Mouse (Mus musculus) gastrocnemius, postnatal 4 days (tissue): Measurements from ENCODE around the gene Ppp1r13b. TPM values are rescaled to one million over a fixed set of nuclear protein-coding genes. Genes with fewer than 3 reads are reported as not detected.

Experiments
- DNase-seq, 2 experiments: peaks; one replicate each; pipeline ENCODE4 v3.0.0; 2021 to 2022; ENCODE audit warnings: low spot score in 2 of 2, mixed read lengths in 2 of 2
- total RNA-seq, 2 experiments: library from RNA; stranded (reverse); gene quantifications; 2 replicates each; pipeline ENCODE4 v1.2.3; 2021

Gene Ppp1r13b
- total RNA-seq, 2 experiments from 2014 or later = 13.1 to 15.8 TPM

DNA sequence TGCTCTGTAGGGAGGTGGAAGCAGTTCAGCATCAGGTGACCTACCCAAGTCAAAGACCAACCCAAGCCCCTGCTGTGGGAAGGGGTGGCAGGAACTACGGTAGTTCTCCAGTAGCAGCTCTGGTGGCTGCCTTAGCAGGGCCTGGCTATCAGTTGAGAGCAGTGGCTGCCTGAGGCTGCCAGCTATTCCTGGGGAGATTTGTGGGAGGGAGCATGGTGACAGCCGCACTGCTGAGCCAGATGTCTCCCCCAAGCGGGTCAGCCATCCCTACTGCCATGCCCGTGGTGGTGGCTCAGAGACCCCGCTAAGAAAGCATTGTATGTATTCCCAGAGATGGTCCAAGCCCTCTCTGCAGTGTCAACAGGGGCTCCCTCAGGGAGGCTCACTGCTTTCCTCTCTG lies 75.3 kb downstream of the Ppp1r13b start:
- no peak for DNase-seq

DNA sequence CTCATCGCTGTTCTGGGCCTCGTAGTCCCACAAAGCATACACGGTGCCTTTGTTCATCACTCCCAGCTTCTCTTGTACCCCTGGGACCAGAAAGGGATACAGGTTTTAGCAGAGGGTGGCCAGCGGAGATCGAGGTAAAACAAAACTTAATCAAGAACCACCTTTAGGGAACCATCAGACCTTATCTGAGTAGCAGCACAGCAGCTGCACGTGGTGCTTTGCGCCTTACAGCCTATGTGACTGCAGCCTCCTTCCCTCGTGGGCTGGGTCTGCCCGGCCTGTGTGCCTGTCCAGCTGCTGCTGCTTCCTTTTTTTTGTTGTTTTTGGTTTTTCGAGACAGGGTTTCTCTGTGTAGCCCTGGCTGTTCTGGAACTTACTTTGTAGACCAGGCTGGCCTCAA lies 77.5 kb downstream of the Ppp1r13b start:
- no peak for DNase-seq

DNA sequence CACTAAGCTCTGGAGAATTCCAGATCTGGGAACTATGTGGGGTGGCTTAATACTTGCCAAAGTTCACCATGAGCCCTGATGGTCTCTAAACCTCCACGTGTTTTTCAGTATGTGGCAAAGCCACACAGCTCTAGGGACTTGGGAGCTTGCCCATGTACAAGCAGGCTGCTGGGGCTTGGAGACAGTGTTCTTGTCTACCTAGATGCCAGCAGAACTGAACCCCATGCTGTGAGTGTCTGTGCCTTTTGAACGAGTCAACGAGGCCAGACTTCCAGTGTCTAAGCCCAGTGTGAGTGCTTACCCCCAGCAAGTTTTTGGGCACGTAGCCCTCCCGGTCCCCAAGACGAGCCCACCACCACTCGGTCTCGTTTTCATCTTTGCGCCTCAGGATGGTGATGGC lies 78.0 kb downstream of the Ppp1r13b start:
- DNase-seq = no peak

DNA sequence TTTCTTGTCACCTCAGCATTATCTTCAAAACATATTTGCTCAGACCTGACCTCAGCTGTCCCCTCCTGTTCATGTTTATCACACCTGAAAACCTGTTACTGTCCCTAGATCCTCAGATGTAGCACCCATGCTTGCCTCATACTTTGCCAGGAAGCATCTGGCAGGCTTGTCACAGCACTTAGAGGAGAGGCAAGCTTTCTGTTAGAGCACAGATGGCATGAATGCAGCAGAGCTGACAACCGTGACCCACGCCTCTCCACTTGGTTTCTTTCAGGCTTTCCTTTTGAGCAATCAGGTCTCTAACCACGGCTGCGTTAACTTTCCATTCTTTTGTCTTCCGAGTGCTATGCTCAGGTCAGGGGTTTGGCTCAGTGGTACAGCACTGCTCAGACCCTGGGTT lies 78.5 kb downstream of the Ppp1r13b start:
- no peak for DNase-seq

DNA sequence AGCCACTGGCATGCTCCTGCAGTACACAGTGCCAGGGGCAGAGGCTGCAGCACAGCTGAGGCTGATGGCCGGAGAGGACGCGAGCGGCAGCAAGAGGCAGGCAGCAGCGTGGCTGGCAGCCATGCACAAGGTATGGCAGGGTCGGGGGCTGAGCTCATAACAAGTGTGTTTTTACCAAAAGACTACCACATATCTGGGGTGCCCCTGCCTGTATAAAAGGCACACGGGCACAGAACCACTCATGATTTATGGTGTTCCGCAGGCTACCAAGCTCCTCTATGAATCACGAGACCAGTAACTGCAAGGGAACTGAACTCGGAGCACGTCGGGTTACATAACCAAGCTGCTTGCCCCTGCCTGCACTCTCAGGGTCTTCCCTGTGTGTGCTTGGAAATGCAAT lies 80.4 kb downstream of the Ppp1r13b start:
- DNase-seq = no peak

DNA sequence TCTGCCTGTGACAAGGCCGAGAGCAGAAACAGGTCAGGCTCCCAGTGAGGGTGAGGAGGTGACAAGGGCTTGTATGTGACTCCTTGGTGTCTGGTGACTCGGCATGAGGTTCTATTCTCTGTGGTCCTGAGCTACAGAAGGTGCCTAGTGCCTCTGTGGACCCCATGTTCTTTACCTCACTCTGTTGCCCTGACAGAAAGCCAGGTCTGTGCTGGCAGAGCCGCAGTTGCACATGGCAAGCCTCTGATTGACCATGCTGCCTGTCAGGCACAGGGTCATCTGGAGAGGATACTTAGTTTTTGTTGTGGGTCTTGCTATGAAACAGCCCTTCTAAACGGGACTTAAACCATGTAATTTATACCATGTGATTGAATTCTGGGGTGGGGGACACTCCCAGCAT lies 86.0 kb downstream of the Ppp1r13b start:
- DNase-seq = no peak

DNA sequence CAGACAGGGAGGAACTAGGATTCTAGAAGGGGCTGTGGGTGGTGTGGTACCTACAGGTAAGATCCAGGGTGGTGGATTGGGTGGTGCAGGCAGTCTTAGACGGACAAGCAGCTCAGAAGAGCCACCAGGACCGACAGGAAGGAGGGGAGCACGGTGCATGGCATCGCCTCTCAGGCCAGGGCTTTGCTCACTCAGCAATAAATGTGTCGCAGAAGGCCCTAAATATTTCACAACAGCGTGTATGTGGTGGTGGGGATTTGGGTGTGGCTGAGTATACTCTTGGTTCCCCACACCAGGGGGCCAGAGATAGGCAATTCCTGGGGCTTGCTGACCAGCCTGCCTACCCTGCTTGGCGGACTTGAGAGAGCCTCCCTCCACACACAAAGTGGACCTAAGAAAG lies 87.2 kb downstream of the Ppp1r13b start:
- DNase-seq = no peak

DNA sequence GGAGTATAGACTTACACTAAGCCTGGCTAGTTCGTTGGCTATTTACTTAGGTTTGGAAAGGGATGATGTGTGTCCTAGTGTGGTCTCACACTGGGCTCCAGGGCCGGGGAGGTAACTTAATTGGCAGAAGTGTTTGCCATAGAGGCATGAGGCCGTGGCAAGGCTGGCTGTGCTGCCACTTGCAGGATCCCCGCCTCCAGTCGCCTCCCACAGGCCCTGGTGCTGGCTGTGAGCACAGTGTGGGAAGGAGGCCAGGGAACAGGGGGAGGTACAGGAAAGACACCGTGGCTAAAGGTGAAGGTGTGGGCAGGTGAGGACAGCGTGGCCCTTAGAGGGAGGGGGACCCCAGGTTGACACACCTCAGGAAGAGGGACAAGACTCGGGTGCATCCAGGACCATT lies 88.0 kb downstream of the Ppp1r13b start:
- DNase-seq = no peak

DNA sequence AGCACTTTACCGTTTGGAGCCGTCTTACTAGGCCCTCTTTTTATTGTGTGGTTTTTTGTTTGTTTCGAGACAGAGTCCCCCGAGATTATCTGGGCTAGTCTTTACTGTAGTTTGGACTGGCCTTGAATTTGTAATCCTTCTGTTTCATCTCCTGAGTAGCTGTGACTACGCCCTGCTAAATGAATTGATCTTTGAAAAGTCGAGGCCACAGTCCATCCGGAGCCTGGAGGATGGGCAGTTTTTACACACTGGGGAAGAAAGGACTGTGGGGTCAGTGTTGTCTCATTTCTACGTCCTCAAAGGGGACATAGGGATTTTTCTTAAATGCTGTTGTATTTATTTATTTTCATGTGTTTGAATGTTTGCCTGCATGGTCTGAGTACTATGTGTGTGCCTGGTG lies 89.9 kb downstream of the Ppp1r13b start:
- no peak for DNase-seq

DNA sequence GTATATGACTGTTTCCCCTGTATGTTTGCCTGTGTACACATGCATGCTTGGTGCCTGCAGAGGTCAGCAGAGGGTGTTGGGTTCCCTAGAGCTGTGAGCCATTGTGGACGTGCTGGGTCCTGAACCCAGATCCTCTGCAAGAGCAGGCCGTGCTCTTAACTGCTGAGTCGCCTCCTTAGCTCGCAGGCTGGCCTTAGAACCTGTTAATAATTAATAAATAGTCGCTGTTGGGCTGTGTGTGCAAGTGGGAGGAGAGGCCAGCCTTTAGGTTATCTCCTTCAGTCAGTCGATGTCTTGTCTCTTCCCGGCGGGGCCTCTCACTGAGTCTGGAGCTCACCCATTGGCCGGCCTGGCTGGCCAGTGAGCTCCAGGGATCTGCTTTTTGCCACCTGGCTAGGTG lies 90.9 kb downstream of the Ppp1r13b start:
- no peak for DNase-seq

DNA sequence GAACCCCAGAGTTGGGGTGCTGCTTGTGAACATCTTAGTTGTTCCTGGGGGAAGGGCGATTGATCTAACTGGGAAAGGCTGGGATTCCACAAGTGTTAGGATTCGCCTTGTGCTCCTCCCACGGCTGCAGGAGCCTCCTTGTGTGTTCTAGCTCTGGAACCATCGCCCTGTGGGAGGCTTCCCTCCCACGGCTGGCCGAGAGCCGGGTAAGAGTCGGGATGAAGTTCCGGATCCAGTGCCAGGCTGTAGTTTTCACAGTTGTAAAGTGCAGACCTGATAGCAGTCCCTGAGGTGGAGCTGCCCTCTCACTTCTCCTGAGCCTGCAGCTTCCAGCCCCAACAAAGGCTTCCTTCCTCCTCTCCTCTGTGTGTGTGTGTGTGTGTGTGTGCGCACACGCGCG lies 91.4 kb downstream of the Ppp1r13b start:
- DNase-seq = peak in 1 of 2 experiments; percentile 41

DNA sequence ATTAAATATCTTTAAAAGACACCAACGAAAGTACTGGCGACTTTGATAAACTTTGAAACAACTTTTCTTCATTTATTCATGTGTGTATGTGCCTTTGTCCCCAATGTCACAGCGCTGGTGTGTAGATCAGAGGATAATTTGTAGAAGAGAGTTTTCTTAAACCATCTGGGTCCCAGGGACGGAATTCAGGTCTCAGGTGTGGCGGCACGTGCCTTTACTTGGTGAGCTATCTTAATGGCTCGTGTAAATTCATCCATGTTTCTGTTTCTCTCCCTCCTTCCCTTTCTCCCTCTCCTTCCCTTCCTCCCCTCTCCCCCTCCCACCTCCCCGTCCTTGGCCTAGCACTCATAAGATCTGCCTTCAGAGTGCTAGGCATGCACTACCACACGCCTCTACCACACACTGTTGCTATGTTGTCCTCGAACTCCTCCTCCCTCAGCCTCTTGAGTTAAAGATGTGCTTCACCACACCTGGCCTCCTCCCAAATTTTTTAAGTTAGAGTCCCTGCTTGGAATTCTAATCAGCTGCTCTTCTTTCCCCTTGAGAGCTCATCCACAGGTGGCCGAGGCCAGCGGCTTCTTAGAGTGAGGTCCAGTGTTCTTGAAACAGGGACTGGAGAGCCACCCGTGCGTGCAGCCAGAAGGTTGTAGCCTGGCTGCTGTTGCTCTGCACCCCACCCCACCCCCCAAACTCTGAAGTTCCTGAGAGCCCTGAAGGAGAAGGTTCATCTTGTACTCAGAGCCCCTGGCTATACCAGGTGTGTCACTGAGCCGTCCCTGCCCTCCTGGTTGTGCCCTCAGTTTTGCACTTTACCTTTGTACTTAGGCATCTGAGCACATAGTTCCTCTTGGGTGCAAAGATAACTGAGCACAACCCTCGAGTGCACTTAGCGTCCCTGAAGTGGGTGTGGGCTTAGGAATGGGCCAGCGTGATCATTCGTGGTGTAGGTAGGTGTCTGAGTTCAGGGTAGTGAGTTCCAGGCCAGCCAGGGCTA lies 92.8 kb downstream of the Ppp1r13b start:
- no peak for DNase-seq

DNA sequence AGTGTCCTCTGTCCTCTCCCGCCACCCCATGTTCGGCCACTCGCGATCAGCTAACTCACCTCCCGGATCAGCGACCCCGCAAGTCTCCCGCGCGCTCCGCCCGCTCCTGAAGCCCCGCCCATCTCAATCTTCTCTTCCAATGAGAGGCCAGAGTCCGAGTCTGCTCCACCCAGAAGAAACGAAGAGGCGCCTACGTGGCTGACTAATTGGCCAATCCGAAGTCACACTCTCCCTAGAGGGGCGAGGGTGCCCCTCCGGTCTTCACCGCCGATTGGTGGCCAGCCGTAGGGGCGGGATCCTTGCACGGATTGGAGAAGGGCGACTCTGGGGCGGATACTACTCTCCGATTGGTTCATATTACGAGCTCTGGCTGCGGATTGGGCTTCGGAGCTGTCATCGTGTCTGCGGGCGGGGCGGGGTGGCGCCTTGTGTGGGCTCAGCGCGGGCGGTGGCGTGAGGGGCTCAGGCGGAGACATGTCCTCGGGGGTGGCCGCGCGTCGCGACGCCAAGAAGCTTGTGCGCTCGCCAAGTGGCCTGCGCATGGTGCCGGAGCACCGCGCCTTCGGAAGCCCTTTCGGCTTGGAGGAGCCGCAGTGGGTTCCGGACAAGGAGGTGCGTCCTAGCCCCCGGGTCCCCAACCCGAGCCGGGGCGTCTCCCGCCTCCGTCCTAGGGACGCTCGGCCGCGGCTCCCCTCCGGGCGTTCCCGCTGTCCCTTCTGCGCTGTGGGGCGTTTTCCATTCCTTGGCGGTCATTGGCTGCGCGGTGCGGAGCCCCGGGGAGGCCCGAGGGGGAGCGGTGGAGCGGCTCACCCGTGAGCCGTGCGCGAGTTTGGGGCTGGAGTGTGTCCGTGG lies 93.9 kb downstream of the Ppp1r13b start, which contains the start of the genes Xrcc3 and Zfyve21:
Gene Xrcc3 (minus strand): TSS at position 108 of the 852 bp plus-strand sequence.
Gene Zfyve21 (plus strand): TSS at position 405 of the 852 bp plus-strand sequence.
- peak; percentile 89 to 96 for DNase-seq

DNA sequence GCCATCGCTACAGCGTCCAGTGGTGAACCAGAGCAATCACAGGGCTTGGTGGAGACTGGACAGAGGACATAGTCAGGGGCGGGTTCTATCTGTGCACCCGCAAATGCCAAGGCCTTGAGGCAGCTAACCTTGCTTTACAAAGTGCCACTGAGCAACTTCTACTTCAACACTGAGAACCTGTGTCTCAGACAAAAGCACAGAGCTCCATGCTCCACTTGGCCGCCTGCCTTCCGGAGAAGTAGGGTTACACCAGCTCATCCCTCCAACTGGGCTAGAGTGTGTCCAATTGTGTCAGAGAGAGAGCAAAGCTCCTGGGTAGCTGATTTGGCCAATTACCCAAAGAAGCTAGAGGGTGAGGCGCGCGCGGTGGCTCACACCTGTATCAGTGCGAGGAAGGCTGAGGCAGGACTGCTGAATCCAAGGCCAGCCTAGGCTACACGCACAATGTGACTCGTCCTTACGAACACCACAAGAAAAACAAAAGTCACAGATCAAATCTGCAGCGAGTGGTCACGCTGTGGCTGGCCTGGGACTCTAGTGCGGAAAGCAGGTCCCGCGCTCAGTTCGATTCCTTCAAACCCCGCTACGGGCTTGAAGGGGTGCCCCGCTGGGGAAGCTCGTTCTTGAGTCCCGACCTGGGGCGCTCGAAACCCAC lies 94.7 kb downstream of the Ppp1r13b start:
- no peak for DNase-seq

DNA sequence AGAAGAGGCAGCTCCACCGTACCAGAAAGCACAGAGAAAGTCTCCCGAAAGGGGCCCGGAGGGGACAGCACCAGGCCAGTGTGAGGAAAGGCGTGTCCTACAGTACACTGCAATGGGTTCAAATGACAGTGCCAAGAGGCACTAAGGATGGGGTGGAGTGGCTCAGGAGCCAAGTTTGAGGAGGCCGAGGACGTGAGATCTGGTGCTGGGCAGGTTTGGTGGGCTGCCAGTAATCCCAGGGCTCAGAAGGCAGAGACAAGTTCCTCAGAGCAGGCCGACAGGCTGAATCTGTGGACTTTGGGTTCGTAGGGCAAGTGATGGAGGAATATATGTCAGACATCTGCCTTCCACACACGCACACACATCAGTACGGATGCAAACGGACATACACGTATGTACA lies 95.3 kb downstream of the Ppp1r13b start:
- DNase-seq = no peak

DNA sequence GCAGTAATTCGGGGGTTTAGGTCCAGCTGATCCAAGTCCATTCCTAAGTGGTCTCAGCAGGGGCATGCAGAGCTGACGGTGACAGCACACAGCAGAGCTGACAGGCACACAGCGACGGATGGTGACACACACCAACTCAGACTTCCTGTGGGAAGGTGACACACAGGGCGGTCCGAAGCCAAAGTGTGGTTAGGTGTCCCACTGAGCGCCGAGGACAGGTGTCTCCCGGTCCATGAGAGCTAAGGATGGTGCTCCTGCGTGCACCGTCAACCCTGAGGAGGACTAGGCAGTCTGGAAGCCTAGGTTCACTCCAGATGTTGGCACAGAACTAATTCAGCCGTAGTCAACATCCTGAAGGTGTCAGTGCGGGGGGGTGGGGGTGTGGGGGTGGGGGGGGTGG lies 95.8 kb downstream of the Ppp1r13b start:
- no peak for DNase-seq

DNA sequence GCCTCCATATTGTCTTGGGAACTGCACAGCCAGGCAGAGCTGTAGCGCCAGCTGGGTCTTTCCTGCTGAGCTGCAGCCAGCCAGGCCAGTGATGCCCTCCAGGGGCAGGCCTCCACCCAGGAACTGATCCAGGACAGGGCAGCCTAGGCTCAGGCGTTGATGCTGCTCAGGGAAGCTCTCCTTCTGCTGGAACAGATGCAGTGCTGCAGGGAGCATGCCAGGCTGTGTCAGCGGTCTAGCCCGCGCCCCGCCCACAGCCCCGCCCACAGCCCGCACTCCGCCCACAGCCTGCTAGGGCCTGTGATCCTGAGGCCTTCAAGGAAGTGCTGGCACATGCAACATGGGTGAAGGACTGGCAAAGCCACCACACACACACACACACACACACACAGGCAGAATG lies 98.1 kb downstream of the Ppp1r13b start:
- peak; percentile 65 to 85 for DNase-seq

DNA sequence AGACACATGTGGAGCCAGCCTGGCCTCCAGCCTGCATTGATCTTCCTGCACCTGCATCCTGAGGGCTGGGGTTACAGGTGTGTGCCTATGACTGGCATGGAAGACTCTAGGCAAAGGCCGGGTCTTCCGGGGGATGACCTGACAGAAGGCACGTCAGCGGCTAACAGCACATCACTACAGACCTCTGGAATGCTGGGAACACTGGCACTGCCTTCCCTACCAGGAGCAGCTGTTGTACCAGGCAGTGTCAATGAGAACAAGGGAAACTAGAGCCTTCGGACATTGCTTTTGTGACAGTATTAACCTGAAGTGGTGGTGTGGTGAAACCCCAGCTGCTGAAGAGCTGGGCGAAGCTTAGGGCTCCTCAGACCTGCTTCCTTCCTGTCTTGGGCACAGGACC lies 99.1 kb downstream of the Ppp1r13b start:
- DNase-seq = no peak

DNA sequence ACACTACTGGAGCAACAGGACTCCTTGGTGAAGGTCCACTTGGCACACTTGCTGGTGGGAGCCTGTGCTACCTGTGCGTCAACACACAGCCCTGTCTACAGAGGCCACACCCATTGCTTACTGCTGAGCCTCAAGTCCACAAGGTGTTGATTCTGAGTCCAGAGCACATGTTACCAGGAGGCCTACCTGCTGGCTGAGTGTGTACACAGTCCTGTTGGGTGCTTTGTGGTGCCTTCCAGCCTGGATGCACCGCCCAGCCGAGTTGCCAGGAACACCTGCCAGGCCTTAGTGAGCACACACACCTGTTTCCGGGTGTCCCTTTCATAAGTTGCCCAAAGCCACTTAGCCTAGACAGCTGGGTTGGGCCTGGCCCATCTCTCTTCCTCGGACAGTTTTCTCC lies 104.4 kb downstream of the Ppp1r13b start:
- no peak for DNase-seq

DNA sequence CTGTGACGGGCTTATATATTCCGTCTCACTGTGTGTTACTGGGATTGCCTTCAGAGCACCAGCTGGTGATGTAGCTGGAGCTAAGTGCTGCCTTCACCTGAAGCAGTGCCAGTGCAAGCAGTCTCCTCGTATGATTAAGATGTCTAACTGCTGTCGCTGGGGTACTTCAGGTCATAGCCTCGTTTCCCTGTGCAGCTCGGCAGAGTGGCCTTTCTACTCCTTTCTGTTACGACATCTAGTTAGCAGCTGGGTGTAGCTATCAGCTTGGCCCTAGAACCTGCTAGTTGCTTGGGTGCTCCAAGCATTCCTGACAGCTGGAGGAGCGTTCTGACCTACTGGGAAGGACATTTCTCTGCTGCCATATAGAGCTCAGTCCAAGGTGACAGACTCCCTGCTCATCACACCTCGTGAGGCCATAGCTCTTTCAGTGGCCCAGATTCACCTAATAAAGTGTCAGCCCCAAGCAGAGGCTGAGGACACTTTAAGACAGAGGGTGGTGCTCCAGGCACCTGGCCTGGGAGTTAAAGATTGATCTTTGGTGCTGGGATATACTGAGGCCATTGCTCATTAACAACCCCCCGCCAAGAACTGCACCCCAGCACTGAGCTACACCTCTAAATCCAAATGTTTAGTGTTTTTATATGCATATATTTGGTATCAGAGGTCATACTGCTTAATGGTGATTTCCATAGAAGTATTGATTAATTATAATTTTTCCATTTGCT lies 107.3 kb downstream of the Ppp1r13b start:
- no peak for DNase-seq

DNA sequence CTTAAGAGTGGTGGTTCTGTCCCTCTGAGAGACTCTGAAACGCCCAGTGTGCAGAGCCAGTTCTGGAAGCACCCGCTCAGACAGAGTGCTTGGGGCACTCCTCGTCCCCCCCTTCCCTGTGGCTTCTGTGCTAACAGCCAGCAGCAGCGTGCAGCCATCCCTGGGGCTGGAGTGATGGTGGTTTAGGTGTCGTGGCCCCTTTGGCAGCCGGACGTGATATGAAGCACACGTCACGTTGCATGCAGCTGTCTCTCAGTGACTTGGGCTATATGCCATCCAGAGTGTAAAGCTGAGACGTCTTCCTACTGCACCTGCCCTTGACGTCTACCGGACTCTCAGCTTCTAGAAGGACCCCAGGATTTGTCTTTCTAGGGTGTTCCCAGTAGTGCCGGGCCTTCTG lies 109.4 kb downstream of the Ppp1r13b start:
- no peak for DNase-seq
